18 mouse cellular contexts compared by ENCODE assay signal in the genomic region with DNA sequence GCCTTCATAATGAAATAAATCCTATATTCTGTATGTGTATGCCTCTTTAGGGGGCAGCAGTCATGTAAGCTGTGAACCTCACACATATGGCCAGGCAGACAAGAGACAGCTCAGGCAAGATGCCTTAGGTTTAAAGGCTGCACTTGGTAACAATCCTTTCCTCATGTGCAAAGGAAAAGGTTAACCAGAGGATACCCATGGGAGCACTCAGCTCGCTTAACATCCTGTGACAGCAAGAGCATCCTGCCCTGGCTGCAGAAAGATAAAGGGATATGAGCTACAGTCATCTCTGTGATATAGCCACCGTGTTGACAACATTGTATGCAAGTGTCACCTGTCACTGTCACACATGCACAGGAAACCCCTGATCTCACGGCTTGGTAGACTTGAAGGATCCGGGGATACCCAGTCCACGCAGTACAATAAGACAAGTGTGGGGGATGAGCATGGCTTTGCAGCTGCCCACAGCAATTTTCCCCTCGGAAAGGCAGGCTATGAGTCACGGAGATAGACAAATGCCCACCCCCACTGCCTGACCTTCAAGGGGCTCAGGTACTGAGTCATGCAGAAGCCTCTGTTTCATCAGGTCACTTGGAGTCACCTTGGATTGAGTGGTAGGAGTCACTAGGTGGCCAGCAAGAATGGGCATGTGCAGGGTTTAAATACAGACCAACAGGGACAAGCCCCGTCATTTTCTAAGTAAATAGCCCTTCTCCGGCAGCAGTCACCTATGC. TPM values are rescaled to one million over a fixed set of nuclear protein-coding genes. Genes with fewer than 3 reads are reported as not detected.
A peak's percentile ranks its signal among the peaks of the same experiment; 100 is the strongest.
DNase-seq lines count a peak whose midpoint lies in the region; ATAC-seq lines count a peak whose summit lies in the region.
"Had no signal": no experiment of that assay in that cellular context is flagged by ENCODE, and none has a peak within 500 bp of the region (broad histone marks: within the 10 kb centered on the region; RNA-seq: fewer than 3 reads in every experiment).

No protein-coding gene starts in this region.

- intact Hi-C loops in left cerebral cortex, postnatal 14 days (cut with DNase I), result no loop called here

- ATAC-seq in activated CD4-positive, CD25-positive, alpha-beta regulatory T cell, adult 4 months, result peak; percentile 20

- peak; percentile 16 for DNase-seq in retina, postnatal 1 day
- DNase-seq in retina, embryonic 14.5 days (ENCODE audit: low spot score), result no peak
- peak; percentile 10 for DNase-seq in brain, adult 2 months (ENCODE audit: low read depth, low spot score)
- no peak for DNase-seq in left cerebral cortex, postnatal 14 days (ENCODE audit: low spot score in 2 of 2)
- DNase-seq in gastrocnemius, postnatal 4 days (ENCODE audit: low spot score in 2 of 2), result no peak
- DNase-seq in ovary, postnatal 10 days (ENCODE audit: low spot score), result no peak
- DNase-seq: cerebellum, adult 18-20 months; cerebellum, postnatal 25 days; gastrocnemius, postnatal 36 days; heart, postnatal 14 days; kidney, adult 8-10 months; layer of hippocampus, adult 9-11 months; liver, embryonic 13.5 days; lung, embryonic 14.5 days; lung, postnatal 4 days; right cerebral cortex, postnatal 14 days; spleen, adult 18-20 months had no signal

RNA-seq across cellular contexts. Expression of a gene that starts 19.4 kb away (rescaled TPM):
- polyA plus RNA-seq in activated CD4-positive, CD25-positive, alpha-beta regulatory T cell, adult 4 months (2017; shearing (Covaris generic)), result 1 to 10 TPM; 2.1 to 2.4 TPM
- total RNA-seq in left cerebral cortex, postnatal 14 days (2021), result 1 to 10 TPM; 1.3 to 1.4 TPM
- 1 to 10 TPM; 2.5 to 2.7 TPM for total RNA-seq in gastrocnemius, postnatal 4 days (2021)

Comparison
In these comparisons a context has a peak if more than half of its experiments do, and no peak if none do; other contexts are left out.
1. DNase-seq: peak in retina, postnatal 1 day (single experiment) and brain, adult 2 months (single experiment); none in retina, embryonic 14.5 days (single experiment), left cerebral cortex, postnatal 14 days (0 of 2), gastrocnemius, postnatal 4 days (0 of 2) and ovary, postnatal 10 days (single experiment).